Mouse (Mus musculus) fat pad, adult 2 months (tissue): ENCODE results near the gene Togaram1.

ENCODE experiments used
- DNase-seq: peaks from one replicate; pipeline ENCODE4 v3.0.0-alpha.2; 2011; ENCODE audit warnings: low read depth, low spot score; ENCODE audit errors: extremely low read depth

Gene Togaram1

DNA sequence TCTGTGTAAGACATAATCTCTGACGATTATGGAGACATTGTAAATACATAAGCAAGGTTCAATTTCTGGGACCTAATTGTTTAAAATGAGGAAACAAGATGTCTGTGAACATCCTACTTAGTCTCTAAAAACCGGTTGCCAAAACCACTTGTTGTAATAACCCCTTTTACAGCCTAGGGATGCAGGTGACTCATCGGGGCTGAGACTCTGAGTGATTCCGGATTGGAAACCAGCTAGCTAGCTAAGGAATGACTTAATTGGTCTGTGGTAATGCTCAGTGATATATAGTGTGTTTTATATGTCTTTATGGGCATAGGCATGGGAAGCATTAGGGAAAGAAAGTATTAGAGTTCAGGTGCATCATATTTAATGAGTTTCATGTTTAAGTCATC, 71.9 kb downstream of the Togaram1 start:
- DNase-seq = peak; percentile 78

DNA sequence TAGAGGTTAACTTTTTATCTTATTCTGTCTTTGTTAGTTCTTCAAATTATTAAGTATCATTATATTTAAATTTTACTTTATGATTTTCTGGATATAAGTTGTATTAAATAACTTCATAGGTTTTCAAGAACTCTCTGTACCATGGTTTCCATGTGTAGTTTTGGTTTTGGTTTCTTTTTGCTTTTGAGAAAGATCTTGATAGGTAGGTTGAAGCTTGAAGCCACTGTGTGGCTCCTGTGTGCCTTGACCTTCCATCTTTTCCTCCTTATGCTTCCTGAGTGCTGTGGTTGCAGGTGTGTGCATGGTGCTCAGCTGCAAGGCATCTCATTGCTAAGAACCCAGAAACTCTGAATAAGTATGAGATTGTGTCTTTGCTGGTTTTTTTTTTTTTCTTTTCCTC, 83.2 kb downstream of the Togaram1 start:
- no peak for DNase-seq

DNA sequence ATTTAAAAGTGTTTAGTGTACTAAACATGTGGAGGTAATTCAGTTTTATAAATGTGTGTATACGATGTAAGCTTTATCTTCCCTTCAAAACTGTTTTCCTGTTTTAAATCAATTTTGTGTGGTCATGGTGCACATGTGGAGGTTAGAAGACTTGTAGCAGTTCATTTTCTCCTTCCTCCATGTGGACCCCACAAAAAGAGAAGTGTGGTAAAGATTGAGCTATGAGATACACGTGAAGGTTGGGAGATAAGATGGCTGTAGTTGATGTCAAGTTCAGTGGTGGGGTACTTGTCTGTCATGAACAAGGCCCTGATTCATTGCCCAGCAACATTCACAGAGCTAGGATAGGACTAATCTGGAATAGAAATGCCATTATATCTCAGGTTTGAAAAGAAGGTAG, 92.6 kb downstream of the Togaram1 start:
- no peak for DNase-seq

DNA sequence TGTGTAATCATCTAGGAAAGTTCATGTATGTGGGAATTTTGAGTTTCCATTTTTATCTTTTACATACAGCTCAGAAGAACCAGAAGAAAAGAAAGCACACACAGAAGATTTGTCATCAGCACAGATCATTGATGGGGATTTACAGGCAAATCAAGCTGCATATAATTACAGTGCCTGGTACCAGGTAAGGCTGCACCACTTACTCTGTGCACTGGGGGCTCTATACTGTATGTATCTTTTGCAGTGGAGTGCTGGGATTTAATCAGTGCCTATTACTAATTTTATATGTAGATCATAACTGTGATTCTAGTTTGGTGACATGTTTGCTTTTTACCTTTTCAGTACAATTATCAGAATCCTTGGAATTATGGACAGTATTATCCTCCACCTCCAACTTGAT, 95.5 kb downstream of the Togaram1 start:
- no peak for DNase-seq

DNA sequence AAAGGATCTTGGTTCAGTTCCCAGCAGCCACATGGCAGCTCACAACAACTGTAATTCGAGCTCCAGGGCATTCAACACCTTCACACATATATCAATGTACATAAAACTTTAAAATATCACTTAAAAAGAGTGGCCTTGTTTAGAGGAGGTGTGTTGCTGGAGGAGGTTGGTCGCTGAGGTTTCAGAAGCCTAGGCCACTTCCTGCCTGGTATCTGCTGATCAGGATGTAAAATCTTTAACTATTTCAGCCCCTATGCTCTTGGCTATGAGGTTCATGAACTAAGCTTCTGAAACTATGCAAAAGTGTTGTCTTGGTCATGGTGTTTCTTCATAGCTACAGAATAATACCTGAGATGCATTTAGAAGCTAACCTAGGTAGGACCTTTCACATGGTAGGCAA, 99.6 kb downstream of the Togaram1 start:
- DNase-seq = no peak

DNA sequence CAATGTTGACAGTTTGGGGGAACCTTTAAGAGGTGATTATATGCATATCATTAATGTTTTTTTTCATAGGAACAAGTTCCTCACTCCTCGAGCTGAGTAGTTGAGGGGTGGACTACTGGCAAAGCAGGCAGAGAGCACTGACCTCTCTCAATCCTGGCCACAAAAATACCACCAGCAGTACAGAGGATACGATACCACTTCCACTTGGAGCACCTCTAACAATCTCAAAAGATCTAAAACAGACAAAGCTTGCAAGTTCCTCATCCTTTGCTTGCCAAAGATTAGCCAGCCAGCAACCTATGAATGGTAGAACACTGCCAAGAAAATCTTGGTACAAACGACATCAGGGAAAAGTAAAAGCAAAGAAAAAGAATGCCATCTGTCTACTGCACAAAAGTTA, 100.6 kb downstream of the Togaram1 start:
- no peak for DNase-seq

DNA sequence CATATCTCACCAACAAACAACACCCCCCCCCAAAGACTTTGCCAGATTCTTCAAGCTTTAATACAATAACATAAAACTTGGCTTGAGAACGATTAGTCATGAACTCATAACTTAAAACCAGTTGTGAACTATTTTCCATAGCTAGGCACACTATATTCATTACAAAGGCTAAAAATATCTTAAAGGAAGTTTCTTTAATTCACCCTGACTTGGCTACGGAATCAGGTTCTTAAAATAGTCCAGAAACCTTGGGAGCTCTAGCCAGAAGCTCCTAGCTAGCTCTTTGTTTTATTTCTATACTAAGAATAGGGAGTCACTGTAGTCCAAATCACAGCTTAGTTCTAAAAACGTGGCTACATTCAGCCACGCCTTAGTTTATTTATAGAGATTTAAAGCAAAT, 102.8 kb downstream of the Togaram1 start:
- DNase-seq = no peak
